Mouse (Mus musculus): ENCODE measurements around the gene Tmem240.

- no peak for TF ChIP-seq CTCF (IDR thresholded peaks at IDR 0.05; ENCODE audit: borderline replicate concordance, extremely low read depth, insufficient read depth, insufficient read length)
- no peak for TF ChIP-seq POLR2A (IDR thresholded peaks at IDR 0.05; ENCODE audit: borderline replicate concordance, extremely low read depth, insufficient read depth, insufficient read length, poor library complexity, severe bottlenecking)
Observed at GRCm38 (mm10) chr4:155696261-155697255, 38.0 kb upstream of the Tmem240 start.

Data from brain, embryonic 14.5 days (tissue).